Mouse (Mus musculus) kidney, postnatal 4 days (tissue): ENCODE data around the gene Akr7a5.
A peak's percentile ranks its signal among the peaks of the same experiment; 100 is the strongest.

Experiments used
- DNase-seq, 2 experiments: peaks; one replicate each; pipeline ENCODE4 v3.0.0; 2021; ENCODE audit warnings: mixed read lengths in 2 of 2

Akr7a5 gene

DNA sequence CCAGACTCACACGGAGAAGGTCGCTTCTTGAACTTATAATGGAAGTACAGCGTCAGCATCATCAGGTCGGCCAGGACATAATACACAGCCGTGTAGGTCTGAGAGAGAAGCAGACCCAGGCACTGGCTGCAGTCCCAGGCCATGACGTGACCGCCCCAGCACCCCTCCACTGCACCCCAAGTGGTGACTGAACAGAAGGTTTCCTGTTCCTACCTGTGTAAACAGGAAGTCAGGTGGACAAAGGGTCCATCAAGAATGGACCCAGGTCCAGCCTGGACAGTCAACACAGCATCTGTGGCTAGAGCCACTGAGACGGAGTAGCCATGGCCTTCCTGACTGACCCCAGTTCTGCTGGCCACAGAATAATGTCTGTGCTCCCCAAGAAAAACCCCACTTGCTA, 8.8 kb upstream of the Akr7a5 start:
- no peak for DNase-seq

DNA sequence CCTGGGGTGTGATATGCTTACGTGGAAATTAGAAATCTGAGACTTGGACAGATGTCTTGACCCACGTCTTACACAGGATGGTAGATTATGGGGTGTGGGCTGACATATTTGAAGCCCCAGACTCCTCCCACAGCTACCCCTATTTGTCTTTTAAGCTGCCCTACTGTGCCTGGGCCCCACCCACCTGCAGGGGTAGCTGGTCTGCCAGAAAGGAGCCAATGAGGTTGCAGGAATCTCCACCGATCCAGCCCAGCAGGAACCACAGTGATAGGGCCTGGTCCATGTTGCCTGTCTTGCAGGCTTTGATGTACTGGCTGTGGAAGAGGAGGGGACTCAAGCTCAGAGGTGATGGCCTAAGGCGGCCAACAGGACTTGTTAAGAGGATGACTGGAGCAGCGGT, 8.3 kb upstream of the Akr7a5 start:
- DNase-seq: no peak

DNA sequence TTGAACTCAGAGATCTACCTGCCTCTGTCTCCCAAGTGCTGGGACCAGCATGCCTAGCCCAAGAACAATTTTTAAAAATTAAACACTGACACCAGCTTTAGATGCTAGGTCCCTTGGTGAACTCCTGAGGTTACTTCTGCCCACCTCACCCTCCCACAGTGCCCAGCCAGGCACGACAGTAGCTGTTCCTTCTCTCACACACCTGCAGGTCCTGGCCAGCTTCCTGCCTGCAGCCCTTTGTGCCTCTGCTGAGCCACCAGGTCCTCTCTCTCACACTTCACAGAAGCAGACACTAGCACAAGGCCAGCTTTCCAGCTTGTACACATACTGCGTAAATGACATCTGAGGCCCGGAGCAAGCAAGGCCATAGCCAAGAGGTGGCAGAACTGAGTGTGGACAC, 5.0 kb upstream of the Akr7a5 start:
- no peak for DNase-seq

DNA sequence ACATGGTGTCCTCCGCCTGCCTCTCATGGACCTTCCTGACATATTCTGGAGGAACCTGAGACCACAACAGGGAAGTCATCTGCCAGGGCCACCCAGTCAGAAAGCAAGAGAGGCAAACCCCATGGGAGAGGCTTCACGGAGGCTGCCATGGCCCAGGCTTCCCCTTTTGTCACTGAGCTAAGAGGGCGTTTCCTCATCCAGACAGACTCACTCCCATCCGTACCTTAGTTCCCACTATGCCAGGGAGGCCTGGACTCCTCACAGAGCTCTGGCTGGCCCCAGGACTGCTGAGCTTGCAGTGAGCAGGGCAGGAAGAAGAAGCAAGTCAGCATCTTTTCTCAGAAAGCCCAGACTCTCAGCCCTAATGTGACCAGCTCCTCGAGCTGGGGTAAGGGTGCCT, 2.6 kb upstream of the Akr7a5 start:
- DNase-seq: no peak

DNA sequence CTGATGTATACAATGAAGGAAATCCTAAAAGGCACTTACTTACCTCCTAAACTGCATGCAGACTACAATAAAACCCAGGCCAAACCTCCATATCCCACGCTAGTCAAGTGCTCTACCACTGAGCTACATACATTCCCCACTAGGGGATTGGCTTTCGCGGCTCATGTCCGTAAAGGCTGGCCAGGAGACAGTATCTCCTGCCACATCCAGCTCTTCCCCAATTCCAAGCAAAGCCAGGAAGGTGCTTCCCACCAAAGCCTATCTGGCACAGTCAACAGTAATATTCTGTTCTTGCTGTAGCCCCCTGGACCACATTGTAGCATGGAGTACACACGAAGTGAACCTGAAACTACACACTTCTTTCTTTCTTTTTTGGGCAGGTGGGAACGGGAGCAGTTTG, 893 bp upstream of the Akr7a5 start:
- DNase-seq: no peak

DNA sequence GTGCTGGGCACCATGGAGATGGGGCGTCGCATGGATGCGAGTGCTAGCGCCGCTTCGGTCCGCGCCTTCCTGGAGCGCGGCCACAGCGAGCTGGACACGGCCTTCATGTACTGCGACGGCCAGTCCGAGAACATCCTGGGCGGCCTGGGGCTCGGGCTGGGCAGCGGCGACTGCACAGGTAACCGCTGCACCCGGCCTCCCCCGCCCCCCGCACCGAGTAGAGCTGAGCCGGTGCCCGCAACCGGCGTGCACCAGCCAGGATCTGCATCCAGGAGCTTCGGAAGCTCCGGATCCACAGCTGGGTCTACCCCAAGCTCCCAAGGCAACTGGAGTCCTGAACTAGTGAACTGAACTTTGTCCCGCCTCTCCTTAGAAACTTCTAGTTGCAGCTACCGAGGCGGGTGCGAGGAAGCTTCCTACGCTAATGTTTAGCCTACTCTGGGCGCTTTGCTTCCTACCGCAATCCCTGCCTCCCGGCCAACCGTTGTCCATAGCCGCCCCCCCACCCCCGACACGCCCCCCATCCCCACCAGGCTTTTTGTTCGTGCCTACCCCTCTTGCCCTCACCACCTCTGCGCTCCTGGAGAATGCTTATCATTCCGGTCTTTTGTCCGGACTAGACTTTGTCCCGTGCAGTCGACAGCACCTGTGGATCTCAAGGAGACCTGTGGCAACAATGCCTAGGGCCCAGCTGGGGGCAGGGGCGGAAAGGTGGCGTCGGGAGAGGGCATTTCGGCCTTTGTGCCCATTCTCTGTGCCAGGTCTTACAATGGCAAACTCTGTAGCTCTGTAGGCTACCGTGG, 556 bp downstream of the Akr7a5 start:
- peak in 1 of 2 experiments; percentile 58 for DNase-seq

DNA sequence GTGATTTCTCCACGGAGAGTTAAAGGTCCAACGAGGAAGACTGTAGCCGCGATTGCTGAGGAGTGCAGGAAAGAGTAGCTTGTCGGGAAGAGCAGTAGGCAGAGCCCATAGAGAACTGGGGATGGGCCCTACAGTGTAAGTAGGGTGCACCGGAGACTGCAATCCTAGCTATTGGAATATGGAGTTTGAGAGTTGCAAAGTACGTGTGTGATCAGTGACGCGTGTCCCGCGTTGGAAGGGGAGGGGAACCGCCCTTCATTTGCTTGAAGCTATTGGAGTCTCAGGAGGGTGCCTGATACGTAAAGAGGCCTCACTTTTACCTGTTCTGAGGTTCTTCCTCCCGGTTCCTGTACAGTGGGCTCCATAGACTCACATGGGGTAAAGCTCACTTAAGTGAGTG, 1.2 kb downstream of the Akr7a5 start:
- no peak for DNase-seq

DNA sequence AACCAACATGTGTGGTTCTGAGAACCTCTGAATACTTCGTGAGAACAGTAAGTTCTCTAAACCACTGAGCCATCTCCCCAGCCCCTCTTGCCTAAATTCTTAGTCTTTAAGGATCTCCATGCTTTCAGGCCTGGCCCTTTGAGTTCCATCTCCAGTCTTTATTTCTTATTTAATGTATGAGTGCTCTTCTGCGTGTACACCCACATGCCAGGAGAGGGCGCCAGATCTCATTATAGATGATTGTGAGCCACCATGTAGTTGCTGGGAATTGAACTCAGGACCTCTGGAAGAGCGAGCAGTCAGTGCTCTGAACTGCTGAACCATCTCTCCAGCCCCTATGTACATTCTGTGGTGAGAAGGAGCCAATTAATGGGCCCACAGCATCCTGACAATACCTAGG, 2.1 kb downstream of the Akr7a5 start:
- peak; percentile 66 to 72 for DNase-seq

DNA sequence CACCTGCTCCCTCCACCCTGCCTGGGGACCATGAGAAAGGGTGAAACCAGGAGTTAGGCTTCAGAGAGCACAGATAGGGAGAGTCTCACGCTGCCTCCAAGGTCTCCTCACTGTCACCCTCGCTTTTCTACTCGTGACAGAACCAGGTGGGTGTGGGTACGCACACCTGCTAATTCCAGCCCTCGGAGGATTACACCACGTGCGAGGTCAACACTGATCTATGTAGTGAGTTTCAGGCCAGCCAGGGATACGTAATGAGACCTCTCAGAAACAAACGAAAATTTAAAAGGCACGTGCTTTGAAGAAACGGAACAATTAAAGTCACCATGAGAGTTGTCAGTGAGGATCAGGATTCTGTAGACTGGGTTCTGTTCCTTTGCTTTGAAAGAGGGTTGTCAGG, 7.9 kb downstream of the Akr7a5 start:
- DNase-seq: no peak

DNA sequence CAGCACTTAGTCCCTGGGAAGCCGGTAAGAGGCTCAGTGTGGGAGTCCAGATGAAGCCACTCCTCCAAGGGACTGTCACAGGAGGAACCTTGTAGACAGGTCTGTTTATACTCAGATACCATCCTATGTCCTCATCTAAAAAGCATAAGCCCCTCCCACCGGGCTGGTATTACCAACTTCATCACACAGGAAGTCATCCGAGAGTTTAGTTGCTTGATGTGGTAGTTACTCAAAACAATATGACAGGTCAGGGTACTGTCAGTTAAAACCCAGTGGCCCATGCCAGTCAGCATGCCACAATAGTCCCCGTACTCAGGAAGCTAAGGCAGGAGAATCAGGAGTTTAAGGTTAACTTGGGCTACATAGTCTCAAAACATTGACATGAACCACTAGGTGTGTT, 9.2 kb downstream of the Akr7a5 start:
- DNase-seq: no peak

DNA sequence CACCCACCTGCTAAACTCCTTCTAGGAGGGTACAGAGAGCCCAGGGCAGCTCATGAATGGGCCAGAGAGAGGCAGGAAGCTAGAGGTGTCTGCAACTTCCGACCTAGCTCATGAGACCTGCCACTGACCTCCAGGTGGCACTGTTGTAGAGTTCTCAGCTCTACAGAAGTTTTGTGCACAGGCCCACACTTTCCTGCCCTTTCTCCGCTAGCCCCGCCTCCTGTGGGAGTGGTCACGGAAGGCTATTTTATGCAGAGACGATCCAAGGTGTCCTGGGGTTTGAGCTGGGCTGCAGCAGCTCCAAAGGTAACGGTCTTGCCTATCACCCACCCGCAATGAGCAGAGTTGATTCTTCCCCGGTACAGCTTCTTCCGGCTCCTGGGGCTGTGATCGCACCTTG, 20.1 kb downstream of the Akr7a5 start:
- DNase-seq: peak; percentile 88 to 92

DNA sequence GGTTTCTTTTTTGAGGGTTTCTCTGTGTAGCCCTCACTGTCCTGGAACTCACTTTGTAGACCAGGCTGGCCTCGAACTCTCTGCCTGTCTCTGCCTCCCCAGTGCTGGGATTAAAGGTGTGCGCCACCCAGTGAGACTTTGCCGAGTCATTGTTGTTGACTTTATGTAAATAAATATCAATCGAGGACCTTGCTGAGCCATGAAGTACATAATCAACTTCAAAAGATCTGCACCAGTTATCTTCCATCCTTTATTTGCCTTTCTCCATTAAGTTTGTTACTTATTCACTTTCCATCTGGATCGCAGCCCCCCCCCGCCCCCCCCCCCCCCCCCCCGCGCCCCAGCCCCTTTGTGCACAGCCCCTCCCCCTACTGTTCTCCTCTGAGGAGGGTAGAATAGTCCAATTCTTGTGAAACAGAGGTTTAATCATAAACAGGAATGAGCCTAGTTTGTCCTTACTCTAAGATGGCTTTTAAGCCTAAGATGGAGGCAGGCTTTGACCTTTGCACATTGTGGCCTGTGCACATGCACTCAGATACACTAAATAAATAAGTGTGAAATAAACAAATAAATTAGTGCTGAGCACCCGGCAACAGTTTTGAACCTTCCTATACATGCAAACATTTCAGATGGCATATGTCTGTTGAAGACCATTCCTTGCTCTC, 24.2 kb downstream of the Akr7a5 start:
- DNase-seq: no peak

DNA sequence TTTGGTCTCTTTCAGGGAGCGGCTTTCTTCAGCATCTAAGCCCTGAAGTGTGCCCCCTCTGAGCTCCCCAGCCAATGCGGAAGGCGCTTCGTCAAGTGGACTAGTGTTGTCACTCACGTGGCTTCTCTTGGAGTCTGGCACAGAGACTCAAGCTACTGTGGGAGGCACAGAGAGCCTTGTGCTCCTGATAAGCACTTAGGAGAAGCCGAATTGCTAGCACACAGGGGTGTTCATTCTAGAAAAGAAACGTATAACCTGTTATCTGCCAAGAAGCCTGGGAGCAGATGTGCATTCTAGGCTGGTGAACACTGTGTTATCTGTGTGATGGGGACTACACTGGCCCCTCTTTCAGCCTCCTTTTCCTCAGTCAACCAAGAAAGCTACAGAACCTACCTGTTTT, 25.0 kb downstream of the Akr7a5 start:
- no peak for DNase-seq

DNA sequence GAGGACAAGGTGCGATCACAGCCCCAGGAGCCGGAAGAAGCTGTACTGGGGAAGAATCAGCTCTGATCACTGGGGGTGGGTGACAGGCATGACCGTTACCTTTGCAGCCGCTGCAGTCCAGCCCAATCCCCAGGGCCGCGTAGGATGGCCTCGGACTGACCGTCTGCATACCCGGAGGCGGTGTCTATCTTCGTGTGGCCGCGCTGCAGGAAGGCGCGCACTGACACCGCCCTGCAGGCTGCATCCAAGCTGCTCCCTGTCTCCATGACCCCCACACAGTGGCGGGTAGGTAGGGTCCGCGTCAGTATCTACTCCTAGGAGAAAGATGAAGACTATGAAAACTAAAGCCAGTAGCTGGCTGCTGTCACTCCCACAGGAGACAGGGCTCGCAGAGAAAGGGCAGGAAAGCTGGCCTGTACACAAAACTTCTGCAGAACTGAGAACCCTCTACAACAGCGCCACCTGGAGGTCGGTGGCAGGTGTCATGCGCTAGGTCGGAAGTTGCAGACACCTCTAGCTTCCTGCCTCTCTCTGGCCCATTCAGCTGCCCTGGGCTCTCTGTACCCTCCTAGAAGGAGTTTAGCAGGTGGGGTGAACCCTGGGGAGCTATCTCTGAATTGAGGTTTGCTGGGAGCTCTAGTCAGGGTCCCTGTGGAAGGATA, 26.4 kb downstream of the Akr7a5 start:
- peak; percentile 93 for DNase-seq

DNA sequence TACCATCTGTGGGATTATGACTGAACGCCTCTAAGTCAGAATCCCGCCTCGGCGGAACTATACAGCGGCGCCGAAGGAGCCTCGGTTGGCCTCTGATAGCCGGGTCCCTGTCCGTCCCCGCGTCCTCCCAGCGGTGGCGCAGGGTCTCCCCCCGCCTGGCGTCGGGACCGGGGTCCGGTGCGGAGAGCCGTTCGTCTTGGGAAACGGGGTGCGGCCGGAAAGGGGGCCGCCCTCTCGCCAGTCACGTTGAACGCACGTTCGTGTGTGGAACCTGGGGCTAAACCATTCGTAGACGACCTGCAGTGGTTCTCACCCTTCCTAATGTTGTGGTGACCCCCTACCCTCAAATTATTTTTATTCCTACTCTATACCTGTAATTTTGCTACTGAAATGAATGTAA, 27.6 kb downstream of the Akr7a5 start:
- no peak for DNase-seq

DNA sequence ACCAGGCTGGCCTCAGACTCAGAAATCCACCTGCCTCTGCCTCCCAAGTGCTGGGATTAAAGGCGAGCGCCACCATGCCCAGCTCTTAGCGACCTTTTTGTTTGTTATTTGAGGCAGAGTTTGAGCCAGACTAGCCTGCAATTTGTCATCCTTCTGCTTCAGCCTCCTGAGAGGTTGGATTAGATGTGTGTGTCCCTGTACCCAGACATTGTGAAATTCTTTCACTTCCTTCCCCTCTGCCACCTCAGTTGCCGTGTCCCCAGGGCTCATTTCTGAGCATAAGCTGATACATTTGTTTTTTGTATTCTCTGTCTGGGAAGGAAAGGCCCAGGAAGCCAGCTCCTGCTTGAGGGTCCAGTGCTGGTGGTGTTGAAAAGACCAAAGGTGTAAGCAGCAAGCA, 30.3 kb downstream of the Akr7a5 start:
- DNase-seq: no peak

DNA sequence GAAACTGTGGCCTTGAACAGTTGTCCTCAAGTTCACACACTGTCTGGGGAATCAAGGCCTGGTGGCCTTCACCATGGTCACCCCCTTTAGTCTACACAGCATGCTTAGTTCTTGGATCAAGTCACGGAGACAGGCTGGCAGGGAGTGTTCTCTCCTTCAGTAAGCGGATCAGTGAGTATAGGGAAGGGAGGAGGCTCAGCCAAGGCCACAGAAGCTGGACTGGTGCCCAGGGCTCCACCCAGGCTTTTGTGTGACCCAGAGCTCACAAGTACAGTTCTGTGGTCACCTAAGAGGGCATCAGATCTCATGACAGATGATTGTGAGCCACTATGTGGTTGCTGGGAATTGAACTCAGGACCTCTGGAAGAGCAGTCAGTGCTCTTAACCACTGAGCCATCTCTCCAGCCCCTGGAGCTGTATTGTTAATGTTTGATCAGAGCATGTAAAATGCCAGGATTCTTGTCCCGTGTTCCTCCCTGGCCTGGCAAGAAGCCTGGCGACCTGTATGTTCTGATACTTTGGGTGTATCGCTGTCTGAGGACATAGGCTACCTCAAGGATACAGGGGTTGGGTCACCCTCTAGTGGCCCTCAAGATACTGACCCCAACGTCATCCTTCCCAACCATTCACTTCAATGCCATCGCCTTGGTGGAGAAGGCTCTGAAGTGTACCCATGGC, 31.2 kb downstream of the Akr7a5 start:
- no peak for DNase-seq

DNA sequence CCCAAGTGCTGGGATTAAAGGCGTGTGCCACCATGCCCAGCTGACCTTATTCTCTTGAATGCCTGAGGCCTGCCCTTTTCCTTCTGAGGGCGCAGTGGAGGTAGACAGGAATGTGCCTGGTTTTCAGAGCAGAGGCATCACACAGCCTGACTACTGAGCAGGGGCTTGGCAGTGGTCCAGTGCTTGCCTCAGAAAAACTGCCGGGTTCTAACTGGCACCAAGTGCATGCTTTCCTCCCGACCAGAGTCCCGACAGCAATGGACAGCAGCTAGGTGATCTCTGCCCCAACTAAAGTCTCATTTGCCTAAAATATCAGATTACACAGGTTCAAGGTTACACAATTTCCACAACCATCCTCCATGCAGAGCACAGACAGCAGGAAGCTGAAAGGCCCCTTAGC, 33.2 kb downstream of the Akr7a5 start:
- peak; percentile 44 to 65 for DNase-seq

DNA sequence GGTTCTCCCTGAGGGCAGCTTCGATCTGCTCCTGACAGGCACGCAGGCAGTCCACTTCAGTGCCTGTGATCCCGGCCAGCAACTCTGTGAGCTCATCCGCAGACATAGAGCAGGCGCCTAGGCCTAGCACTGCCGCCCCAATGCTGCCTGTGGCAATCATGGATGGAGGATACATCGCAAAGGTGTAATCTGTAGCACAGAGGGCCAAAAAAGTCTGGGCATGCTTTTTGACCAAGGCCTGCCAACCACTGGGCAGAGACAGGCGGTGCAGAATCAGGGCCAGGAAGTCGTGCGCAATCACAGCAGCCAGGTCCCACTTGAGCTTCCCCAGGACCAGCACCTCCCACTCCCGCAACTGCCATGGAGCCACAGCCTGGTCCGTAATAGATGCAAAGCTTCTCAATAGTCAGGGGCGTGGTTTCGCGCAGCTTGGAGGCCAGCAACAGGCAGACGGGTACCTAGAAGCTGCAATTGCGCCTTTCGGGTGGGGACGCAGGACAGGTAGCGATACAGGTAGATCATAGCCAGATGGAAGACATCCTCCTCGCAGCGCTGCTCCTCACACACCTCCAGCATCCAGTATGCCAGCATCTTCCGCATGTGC, 35.0 kb downstream of the Akr7a5 start:
- DNase-seq: peak in 1 of 2 experiments; percentile 35

DNA sequence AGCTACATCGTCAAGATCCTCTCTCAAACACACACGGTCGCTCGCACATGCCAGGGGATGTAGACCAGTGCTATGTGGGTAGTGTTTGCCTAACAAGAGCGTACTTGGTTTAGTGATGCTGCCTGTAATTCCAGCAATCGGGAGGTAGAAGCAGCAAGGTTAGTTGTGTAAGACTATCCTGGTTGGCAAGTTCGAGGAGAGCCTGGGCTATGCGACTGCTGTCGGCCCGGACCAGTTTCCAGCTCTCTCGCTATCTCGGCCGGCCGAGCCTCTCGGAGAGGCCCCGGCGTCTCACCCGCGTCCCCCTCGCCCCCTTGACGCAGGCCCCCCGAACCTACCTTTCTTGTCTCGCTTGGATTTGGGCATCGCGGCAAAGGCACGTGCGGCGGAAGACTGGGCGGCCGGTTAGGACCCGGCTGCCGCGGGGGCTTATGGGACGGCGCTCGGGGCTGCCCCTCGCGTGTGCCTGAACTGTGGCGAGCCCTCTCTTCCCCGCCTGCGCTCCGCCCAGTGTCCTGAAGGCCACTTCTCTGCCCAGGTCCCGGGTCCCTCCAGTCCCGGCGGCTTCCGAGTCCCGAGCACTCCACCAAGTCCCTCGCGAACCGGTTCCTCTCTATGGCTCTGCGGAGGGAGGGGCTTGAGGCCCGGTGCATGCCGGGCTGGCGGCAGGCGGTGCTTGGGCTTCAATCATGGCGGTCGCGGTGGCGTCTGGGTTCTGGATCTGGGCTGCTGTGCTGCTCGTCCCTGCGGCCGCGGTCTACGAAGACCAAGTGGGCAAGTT, 41.6 kb downstream of the Akr7a5 start, which contains the start of the genes Mrto4, Emc1 and Ubr4:
Gene Mrto4 (minus strand): TSS at position 646 of the 781 bp plus-strand sequence.
Gene Emc1 (plus strand): TSS at position 657 of the 781 bp plus-strand sequence.
Gene Ubr4 (plus strand): TSS at position 679 of the 781 bp plus-strand sequence.
- DNase-seq: peak; percentile 87 to 93

DNA sequence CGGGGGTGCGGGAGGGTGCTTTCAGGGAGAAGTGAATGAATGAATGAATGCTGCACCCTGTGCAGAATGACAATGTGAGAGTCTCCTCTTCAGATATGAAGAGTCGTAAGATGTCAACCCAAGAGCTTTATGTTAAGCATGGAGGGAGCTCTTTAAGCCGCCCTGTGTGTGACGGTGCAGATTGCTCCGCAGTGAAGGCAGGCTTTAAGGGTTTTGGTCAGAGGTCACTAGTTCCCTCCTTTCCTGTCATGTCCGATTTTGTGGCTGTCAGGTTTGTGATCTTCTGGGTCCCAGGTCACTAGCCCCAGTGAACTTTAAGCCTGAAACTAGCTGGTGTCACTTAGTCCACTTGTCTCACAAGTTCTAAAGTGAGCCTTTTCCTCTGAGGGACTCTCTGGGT, 42.3 kb downstream of the Akr7a5 start:
- DNase-seq: no peak

DNA sequence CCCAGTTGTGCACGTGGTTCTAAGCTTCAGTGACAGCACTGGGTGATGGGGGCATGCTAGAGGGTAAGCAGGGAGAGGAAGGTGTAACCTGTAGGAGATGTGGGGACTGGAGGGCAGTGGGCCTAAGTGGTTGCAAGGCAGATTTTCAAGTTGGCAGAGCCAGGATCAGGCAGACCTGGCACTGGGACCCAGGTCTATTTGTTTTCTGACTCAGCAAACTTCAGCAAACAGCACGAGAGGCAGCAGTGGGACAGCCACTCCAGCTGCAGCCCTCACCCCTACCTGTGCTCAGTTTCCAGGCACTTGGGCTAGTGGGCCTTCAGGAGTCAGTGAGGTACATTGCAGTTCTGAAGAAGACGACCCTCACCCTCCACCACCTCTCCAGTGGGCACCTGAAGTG, 46.7 kb downstream of the Akr7a5 start:
- no peak for DNase-seq
